Mouse (Mus musculus) olfactory bulb, adult 2 months (tissue): ENCODE data around the gene Xpc. TPM values are rescaled to one million over a fixed set of nuclear protein-coding genes. Genes with fewer than 3 reads are reported as not detected.

Experiments used
- H3K27ac ChIP-seq: fragments of 200-500 bp; 2 replicates; pipeline ENCODE4 v1.5.1; 2012; ENCODE audit warnings: low read depth, low read length; ENCODE audit not compliant: insufficient read depth
- H3K4me1 ChIP-seq: fragments of 200-500 bp; 2 replicates; pipeline ENCODE4 v1.6.1; 2012; ENCODE audit warnings: low read length; ENCODE audit not compliant: control insufficient read depth, insufficient read depth
- H3K4me3 ChIP-seq: fragments of 200-500 bp; 2 replicates; pipeline ENCODE4 v1.5.1; 2012; ENCODE audit warnings: mild to moderate bottlenecking, low read depth, low read length, moderate library complexity; ENCODE audit not compliant: insufficient read depth
- CTCF ChIP-seq: fragments of 200-500 bp; IDR thresholded peaks from 2 replicates; pipeline ENCODE4 v1.5.1; 2012; ENCODE audit warnings: low read depth, mild to moderate bottlenecking, low read length, moderate library complexity; ENCODE audit not compliant: insufficient read depth
- POLR2A ChIP-seq: fragments of 200-500 bp; IDR thresholded peaks from 2 replicates; pipeline ENCODE4 v1.6.1; 2012; ENCODE audit warnings: mild to moderate bottlenecking, low read depth, low read length, moderate library complexity; ENCODE audit not compliant: insufficient read depth
- WGBS: fragments of 180-500 bp; shearing (Covaris S2); methylation state at CpG from one replicate; pipeline ENCODE4 v1.1.7; 2018; 5-methylcytosine and 5-hydroxymethylcytosine counted together
- polyA plus RNA-seq: library from polyadenylated mRNA; stranded (reverse); fragments of >200 nt; gene quantifications from 2 replicates; pipeline ENCODE4 v1.2.4, GENCODE M21; 2012; ENCODE audit warnings: low replicate concordance; ENCODE audit not compliant: missing spikeins, insufficient read depth, insufficient read length

The Xpc gene
- polyA plus RNA-seq, 1 experiment = not detected

DNA sequence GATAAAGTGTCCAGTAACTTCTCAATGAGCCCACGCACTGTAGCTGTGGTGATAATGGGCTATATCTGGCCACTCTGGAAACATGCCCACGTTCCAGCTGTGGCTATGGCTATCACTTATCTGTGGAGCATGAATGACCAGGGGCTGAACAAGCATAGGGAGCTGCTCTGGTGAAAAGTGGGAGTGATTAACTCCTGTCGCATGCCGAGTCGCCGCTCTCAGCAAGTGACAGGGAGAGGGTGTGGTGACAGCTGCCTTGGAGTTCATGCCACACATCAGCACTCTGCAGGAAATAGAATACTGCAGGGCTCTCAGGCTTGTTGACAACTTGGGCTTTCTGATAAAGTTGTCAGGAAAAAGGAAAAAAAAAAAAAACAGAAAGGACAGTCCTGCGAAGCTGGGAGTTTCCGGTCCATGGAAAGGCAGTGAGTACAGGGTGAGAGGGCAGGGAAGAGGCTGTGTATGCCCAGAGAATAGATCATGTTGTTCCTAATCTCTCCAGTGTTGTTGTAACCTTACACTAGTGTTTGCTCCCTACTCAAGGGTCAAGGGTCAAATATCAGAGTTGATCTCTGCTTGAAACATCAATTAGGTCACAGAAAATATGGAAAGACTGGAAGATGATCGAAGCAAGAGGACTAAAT lies 30.7 kb upstream of the Xpc start:
- Histone ChIP-seq H3K27ac (no peak overlapping the region), H3K4me3 (no peak overlapping the region), H3K4me1 (no peaks in the 10 kb centered on the region)
- TF ChIP-seq POLR2A (no peak), CTCF (no peak)
- WGBS = 63% methylated on average over 9 of the region's 9 CpGs

DNA sequence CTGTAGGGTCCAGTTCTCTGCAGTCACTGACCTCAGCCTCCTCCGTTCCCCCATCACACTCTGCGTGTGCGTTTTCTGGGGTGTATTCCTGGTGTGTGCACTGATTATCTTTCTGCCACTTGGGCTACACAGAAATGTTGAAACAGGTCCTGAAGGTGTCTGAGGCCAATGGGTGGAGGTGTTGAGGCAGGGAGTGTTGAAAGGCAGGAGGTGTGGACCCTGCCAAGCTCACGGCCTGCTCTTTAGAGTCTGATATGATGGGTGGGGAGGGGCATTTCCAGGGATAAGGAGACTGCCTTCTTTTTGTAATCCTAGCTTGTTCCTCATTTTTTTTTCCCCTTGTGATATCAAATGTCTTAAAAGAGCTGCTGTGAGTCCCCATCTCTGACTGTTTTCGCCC lies 27.4 kb upstream of the Xpc start:
- TF ChIP-seq CTCF = no peak
- no peak for TF ChIP-seq POLR2A
- Histone ChIP-seq H3K4me3 (no peak overlapping the region), H3K27ac (no peak overlapping the region), H3K4me1 (no peaks in the 10 kb centered on the region)
- 92% methylated on average over 5 of the region's 5 CpGs for WGBS

DNA sequence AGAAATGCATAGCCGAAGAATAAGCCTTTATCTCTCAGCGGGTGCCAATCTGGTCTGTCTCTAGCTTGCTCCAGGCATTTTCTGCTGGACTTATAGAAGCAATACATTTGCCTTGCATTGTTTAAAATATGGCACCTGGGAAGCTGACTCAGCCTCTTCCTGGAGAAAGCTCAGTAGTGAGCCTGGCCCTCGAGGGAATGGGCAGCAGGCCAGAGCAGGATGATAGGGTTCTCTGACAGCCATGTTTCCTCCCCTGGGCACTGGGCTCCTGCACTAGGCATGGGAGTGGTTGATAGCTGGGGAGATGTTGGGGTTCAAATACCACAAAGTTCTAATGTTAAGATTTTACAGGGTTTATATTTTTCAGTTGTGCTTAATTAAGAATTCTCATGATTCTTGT lies 25.6 kb upstream of the Xpc start:
- 57% methylated on average over 3 of the region's 3 CpGs for WGBS
- no peak for TF ChIP-seq CTCF
- TF ChIP-seq POLR2A = no peak
- no peaks in the 10 kb centered on the region for H3K4me1 ChIP-seq

DNA sequence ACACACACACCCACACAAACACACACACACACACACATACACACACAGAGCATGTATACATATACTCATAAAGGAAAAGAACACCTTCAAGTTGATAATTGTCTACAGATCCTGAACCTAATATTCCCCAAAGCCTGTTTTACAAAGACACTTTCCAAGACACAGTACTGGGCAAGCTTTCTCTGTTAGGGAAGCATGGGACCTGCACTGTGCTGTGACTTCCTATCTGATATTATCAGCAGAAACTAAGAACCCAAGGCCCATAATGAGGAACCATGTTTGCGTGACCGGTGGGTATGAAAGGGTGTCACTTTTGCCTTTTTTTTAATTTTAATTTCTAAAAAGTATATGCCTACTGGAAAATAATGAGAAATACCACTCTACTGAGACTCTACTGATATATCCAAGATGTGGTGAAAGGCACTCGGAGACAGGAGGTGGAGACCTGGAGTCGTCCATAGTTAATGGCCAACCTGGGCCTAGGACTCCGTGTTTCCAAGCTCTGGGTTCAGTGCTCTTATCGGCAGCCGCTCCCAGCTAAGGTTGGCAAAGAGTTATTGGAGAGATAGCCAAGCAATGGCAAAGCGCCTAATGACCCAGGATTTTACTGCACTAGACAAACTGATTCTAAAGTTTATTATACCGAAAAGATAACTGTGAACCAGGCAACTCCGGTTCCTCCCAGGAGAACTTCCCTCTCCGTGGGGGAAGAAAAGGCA lies 20.5 kb upstream of the Xpc start:
- 84% methylated on average over 11 of the region's 11 CpGs for WGBS
- Histone ChIP-seq H3K27ac (no peak overlapping the region), H3K4me1 (no peaks in the 10 kb centered on the region), H3K4me3 (no peak overlapping the region)
- TF ChIP-seq CTCF (no peak), POLR2A (no peak)

More for the DNA sequence above, 25.6 kb upstream of the Xpc start:
- Histone ChIP-seq H3K27ac (no peak overlapping the region), H3K4me3 (no peak overlapping the region)

DNA sequence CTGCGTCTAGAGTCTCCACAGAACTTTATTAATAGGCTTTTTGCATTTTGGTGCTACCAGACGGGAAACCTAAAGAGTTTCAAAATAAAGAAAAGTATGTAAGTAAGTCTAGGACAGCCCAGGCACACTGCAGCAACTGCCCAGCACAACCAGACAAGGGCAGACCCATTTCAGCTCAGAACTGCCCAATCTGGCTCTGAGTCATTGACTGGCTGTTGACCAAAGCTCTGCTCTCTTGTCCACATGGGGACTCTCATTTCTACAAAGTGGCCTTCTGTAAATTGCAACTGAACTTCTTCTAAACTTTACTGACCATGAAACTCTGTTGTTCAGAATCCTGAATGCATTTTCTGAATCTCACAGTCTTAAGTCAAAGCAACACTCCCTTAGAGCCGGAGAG lies 19.5 kb upstream of the Xpc start:
- Histone ChIP-seq H3K4me3 (no peak overlapping the region), H3K4me1 (no peaks in the 10 kb centered on the region), H3K27ac (no peak overlapping the region)
- TF ChIP-seq CTCF (no peak), POLR2A (no peak)
- 56% methylated on average over 3 of the region's 3 CpGs for WGBS

DNA sequence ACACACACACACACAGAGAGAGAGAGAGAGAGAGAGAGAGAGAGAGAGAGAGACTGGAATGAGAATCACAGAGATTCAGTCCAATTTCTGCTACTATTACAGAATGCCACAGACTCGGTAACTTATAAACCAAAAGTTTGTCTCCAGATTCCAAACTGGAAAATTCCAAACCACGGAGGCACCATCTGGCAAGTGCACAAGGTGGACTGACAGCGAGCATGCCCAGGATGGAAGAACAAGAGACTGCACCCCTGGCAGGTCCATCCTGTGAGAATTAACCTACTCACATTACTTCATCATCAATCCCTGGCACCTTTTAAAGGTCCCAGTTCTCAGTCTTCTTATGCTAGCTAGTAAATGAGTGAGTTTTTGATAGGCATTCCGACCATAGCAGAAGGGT lies 18.6 kb upstream of the Xpc start:
- Histone ChIP-seq H3K4me3 (no peak overlapping the region), H3K4me1 (no peaks in the 10 kb centered on the region), H3K27ac (no peak overlapping the region)
- 83% methylated on average over 4 of the region's 4 CpGs for WGBS
- TF ChIP-seq POLR2A = no peak
- TF ChIP-seq CTCF = no peak

DNA sequence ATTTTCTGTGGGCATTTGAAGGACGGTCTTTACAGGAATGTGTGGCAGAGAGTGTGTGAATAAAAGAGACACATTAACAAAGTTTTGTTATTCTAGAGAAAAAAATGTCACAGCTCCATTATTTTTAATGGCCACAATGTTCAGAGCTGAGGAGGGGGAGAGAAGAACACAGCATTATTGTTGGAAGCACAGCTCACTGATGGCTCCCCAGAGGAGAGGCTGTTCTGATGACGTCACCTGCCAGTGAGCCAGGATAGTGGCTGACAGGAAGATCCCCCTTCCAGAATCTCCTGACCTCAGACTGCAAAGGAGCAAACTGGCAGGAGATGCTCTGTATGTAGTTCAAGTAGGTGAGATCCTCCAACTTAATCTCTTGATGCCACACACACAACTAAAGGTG lies 18.1 kb upstream of the Xpc start:
- Histone ChIP-seq H3K4me3 (no peak overlapping the region), H3K27ac (no peak overlapping the region)
- 49% methylated on average over 2 of the region's 2 CpGs for WGBS

DNA sequence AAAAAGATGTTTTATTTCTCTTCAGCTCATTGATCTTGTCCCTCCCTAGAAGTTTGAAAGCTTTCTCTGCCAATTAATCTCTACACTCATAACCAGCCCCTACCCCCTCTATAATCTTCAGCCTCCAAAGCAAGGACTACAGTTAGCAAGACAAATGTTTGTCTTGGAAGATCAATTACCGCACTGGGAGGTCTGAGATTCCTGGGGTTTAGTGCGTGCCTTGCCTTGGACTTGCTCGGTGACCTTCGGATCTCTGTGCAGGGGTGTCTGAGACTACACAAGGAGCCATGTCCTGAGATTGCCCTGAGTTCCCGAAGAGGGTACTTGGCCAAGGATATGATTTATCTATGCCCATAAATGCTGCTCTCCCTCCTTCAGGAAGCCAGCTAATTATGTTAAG lies 17.7 kb upstream of the Xpc start:
- WGBS = 65% methylated on average over 5 of the region's 5 CpGs
- H3K27ac ChIP-seq = no peak overlapping the region

More for the DNA sequence above, 18.1 kb upstream of the Xpc start:
- TF ChIP-seq CTCF = no peak
- no peaks in the 10 kb centered on the region for H3K4me1 ChIP-seq

DNA sequence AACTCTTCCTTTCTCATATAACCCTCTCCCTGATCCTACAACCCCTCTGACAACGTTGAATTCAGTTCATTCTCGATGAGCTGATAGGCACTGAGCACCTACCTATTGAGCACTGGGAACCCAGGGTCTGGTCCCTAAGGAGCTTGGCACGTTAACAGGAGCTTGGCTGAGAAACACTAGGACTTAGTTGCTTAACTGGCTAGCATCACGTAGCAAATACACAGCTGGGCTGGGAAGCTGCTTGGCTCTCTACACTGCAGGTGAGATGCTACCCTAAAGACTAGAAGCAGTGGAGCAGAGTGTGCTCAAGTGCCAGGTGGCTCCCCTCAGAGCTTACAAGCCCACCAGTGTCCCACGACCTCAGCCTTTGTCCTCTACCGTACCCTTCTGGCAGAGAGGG lies 17.0 kb upstream of the Xpc start:
- 61% methylated on average over 6 of the region's 6 CpGs for WGBS
- Histone ChIP-seq H3K4me3 (no peak overlapping the region), H3K4me1 (peaks cover 2% of the 10 kb centered on the region; the same call in 1 of the 2 replicates), H3K27ac (no peak overlapping the region)
- no peak for TF ChIP-seq CTCF
- TF ChIP-seq POLR2A = no peak

More for the DNA sequence above, 17.7 kb upstream of the Xpc start:
- TF ChIP-seq POLR2A (no peak), CTCF (no peak)
- no peak overlapping the region for H3K4me3 ChIP-seq
- H3K4me1 ChIP-seq = no peaks in the 10 kb centered on the region
